Mouse (Mus musculus) C2C12 (cell line): ENCODE measurements around the gene Abcc9.

Experiments
- CTCF ChIP-seq: IDR thresholded peaks from one replicate; pipeline ENCODE4 v1.5.1; 2011; ENCODE audit not compliant: control insufficient read depth, insufficient read depth, insufficient read length
- FOSL1 ChIP-seq: IDR thresholded peaks from one replicate; pipeline ENCODE4 v1.8.0; 2011; ENCODE audit warnings: mild to moderate bottlenecking, low read length; ENCODE audit not compliant: poor library complexity, insufficient read depth, severe bottlenecking
- MYOG ChIP-seq: IDR thresholded peaks from one replicate; pipeline ENCODE4 v1.6.1; 2011; ENCODE audit not compliant: control insufficient read depth, insufficient read length; ENCODE audit errors: extremely low read depth
- USF1 ChIP-seq: IDR thresholded peaks from one replicate; pipeline ENCODE4 v1.6.1; 2011; ENCODE audit warnings: low read depth, mild to moderate bottlenecking, control low read depth, moderate library complexity

GRCm38 (mm10) chr6:142715026-142715425 is 12.9 kb upstream of the Abcc9 start:
- no peak for TF ChIP-seq MYOG
- no peak for TF ChIP-seq CTCF
- no peak for TF ChIP-seq USF1
- TF ChIP-seq FOSL1, result no peak
